Mouse (Mus musculus) right cerebral cortex, adult 18-20 months (tissue): ENCODE measurements around the gene Tbc1d2b.

ENCODE experiments used
- DNase-seq: peaks from one replicate; pipeline ENCODE4 v3.0.0; 2022; ENCODE audit warnings: mixed read lengths

Tbc1d2b gene

DNA sequence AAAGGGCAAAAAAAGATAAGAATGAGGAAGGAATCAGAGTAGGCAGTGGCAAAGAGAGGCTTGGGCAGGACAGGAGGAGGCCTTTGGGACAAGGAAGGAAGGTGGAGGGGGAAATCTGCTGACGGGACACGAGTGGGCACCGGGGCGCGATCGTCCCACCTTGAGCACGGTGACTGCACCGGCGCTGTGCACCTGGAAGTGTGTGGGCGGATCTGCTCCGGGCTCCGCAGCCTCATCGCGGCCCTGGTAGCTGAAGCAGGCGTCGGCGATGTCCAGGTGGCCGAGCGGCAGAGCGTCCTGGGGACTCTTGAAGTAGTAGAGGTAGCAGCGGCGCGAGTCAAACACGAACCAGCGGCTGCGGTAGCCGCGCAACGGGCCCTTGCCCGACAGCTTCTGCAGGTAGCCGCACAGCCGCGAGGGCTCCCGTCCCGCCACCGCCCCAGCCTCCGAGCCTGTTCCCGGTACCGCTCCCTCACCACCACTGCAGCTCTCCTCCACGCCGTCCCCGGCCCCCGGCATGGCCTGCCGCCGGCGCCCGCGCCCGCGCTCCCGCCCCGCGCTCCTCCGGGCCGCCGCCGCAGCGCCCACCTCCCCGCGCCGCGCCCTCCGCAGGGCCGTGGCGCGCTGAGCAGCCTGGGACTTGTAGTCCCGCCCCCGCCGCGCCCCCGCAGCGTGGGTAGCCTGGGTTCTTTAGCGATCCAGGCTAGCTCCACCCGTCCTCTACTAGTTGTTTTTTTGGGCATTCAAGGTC is at the start of gene Tbc1d2b:
TSS of gene Tbc1d2b (minus strand) at position 612 of the 751 bp plus-strand sequence.
- DNase-seq = peak; percentile 77

- no peak for DNase-seq
Observed at GRCm38 (mm10) chr9:90316300-90316699, 45.7 kb upstream of the Tbc1d2b start.

DNA sequence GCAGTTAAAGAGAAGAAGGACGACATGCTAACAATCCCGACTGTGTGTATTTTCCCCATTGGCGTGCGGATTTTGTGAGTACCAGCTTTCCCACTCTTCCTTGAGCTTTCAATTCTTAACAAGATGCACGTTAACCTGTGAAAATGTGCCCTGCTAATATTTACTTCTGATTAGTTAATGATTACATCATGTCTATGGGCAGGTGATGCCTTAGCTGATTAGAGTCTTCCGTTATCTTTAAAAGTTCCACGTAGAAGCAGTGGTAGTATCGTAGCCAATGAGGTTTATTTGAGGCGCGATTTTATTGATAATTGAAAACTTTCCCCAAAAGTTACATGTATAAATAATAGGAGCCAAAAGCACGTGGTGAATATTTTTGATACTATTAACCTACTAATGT is 45.1 kb upstream of the Tbc1d2b start:
- DNase-seq = no peak

DNA sequence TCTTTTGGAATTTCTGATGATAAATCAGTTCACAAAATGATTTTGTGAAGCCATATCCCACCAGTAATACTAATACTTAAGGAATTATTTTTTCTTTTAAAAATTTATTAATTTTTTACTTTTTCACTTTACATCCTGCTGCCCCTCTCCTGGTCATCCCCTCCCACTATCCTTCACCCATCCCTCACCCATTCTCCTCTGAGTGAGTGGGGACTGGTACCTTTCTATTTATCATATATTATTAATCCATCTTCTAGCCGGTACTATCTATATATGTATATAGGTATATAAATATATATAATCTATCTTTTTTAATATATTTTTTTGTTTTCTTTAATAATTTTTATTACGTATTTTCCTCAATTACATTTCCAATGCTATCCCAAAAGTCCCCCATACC is 33.6 kb upstream of the Tbc1d2b start:
- no peak for DNase-seq

GRCm38 (mm10) chr9:90303101-90303835 is 32.7 kb upstream of the Tbc1d2b start:
- no peak for DNase-seq

GRCm38 (mm10) chr9:90302670-90303069 is 32.1 kb upstream of the Tbc1d2b start:
- no peak for DNase-seq

- no peak for DNase-seq
Observed at GRCm38 (mm10) chr9:90301081-90301688, 30.6 kb upstream of the Tbc1d2b start.

DNA sequence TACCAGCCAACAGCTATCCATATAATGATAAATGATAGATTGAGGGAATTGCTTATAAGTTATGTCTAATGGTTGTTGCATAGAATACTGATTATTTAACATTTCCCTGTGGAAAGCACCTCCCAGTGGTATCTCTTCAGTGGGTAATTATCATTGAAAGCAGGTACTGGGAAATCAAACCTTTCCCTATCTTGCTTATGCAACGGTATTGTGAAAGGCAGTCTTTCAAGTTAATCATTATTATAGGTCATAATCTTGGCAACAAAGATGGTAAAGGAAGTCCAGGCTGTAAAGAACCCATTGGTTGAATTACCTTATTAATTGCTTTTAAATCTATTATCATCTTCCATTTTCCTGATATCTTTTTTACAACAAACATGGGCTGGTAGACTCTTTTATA is 27.0 kb upstream of the Tbc1d2b start:
- no peak for DNase-seq

GRCm38 (mm10) chr9:90293641-90294398 is 23.2 kb upstream of the Tbc1d2b start:
- DNase-seq = no peak

DNA sequence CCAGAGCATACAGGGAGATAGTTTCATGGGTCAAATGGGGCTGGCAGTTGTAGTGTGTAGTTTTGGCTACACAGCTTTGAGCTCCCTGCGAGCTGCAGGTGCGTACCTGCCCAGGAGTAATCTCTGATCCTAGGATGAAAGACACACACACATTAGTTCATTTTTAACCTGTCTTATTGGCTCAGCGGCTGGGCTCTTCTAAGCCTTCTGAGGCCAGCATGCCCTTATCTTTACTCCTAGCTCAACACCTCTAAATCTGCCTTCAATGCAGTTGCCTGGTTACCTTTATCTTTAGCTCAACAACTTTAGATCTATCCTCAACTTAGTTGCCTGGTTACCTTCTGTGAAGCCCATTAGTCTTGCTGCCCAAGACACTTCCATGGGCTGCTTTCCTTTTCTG is 7.8 kb upstream of the Tbc1d2b start:
- no peak for DNase-seq

- no peak for DNase-seq
Observed at GRCm38 (mm10) chr9:90277884-90278283, 7.3 kb upstream of the Tbc1d2b start.

- DNase-seq = no peak
Observed at GRCm38 (mm10) chr9:90276779-90277178, 6.2 kb upstream of the Tbc1d2b start.

DNA sequence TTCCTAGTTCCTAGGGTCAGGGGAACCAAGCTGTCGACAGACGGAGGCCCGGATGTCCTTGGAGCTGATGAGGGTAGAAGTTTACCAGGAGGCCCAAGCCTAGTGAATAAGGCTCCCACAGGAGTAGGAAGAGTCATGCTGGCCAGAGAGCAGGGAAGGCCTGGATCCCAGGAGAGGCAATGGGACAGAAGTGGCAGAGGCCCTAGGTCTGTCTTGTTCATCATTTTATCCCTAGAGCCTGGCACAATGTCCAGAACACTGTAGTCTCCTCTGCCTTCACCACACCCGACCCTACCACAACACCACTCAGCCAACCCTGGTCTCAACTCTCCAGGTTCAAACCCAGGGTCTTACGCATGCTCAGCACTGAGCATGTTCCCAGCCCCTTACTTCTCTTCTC is 5.3 kb upstream of the Tbc1d2b start:
- no peak for DNase-seq

GRCm38 (mm10) chr9:90275500-90275899 is 4.9 kb upstream of the Tbc1d2b start:
- no peak for DNase-seq

GRCm38 (mm10) chr9:90274516-90274915 is 3.9 kb upstream of the Tbc1d2b start:
- no peak for DNase-seq

GRCm38 (mm10) chr9:90272346-90272745 is 1.7 kb upstream of the Tbc1d2b start:
- no peak for DNase-seq

DNA sequence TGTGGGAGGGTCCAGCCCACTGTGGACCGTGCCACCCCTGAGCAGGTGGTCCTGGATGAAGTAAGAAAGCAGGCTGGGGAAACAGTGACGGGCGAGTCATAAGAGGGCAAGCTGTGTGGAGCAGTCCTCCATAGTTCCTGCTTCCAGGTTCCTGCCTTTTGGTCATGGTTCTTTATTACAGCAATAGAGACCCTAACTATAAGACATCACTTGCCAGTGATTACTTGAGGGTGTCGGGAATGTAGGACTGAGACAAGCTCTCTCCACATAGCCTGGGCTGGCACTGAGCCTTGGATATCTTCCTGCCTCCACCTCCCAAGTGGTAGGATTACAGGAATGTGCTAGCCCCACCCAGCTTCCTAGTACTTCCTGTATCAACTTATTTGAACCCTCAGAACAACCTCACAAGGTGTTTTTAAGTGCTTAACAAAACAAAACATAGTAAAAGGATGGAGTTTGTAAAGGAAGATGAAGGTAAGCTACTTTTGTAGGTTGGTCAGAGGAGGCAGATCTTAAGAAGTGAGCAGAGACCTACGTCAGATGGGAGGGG is 1.0 kb upstream of the Tbc1d2b start:
- no peak for DNase-seq

- DNase-seq = no peak
Observed at GRCm38 (mm10) chr9:90270944-90271295, 316 bp upstream of the Tbc1d2b start.

DNA sequence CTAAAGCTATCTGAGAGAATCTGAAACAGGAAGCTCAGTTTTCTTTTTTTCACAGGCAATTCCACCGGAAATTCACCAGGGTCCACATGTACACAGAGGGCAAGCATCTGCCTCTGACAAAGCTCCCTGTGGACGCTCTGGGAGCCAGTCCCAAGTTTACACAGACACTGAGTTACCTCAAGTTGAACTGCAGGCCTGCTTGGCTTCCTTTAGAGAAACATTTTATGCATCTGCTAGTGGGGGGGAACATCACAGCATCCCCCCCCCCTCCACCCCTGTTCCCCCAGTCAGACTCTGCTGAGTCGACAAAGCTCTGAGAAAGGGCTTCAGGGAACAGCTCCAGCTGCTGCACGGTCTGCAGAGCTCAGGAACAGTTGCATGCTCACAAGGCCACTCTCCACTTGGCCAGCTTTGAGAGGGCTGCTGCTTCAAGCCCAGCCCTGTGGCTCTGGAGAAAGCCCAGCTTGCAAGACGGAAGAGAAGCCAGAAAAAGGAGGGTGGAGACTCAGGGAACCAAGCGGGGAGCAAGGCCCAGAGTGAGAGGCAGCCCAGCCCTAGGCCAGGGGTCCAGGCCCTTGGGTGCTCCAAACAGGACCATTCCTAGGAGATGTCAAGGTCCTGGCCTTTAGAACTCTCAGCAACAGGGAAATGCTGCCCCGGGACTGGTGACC is 1.5 kb downstream of the Tbc1d2b start:
- DNase-seq = peak; percentile 62

- no peak for DNase-seq
Observed at GRCm38 (mm10) chr9:90266926-90267325, 3.7 kb downstream of the Tbc1d2b start.

GRCm38 (mm10) chr9:90266059-90266458 is 4.5 kb downstream of the Tbc1d2b start:
- DNase-seq = no peak

DNA sequence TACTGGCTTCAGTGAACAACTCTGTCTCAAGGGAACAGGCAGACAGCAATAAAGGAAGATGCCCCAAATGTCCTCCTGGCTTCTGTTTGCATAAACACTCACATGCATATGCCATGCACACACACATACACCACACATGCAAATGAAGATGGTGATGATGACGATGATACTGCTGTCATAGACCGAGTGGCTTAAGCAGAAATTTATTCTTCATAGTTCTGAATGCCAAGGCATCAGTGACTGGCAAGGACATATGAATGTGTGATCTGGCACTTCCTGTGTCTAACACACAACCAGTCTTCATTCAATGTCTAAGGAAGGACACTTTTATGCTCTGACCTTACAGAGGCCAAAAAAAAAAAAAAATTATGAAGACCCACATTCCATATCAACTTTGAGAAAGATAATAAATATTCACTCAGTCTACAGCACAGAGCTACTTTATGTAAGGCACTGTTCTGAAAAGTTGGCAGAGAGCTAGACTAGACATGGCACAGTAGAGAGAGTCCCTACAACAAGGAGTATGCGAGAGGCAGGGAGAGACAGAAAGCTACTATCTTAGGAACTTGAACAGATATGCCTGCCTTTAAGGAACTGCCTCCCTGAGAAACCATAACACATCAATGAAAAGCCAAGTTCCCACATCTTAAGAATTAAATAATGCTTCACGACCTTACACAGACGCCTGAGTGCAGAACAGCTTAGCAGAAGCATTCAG is 5.1 kb downstream of the Tbc1d2b start:
- DNase-seq = no peak
